Mouse (Mus musculus) gastrocnemius, postnatal 36 days (tissue): ENCODE data around the gene Elk3. TPM values are rescaled to one million over a fixed set of nuclear protein-coding genes. Genes with fewer than 3 reads are reported as not detected.
"Not testable (repeated sequence)": the region's sequence is repeated elsewhere in the genome, so short reads cannot be mapped to it uniquely, and the experiment has no call there.

Experiments used
- DNase-seq, 2 experiments: peaks; one replicate each; pipeline ENCODE4 v3.0.0; 2022
- intact Hi-C: fragments of 180-260 bp; cut with DNase I; formaldehyde crosslinking; loops from one replicate; pipeline ENCODE4 v1.15.1; 2025
- long read RNA-seq, 2 experiments: library from polyadenylated mRNA; stranded (forward); transcript quantifications; one replicate each; pipeline ENCODE4 v2.0.0; 2021
- total RNA-seq, 2 experiments: library from RNA; stranded (reverse); gene quantifications; 2 replicates each; pipeline ENCODE4 v1.2.3; 2021

The Elk3 gene
- total RNA-seq: 10 to 100 TPM; 11.6 to 14.2 TPM
- long read RNA-seq, experiment 1, full-length matches to known transcripts: 5 of 6 reads
- long read RNA-seq, experiment 1, partial matches to known transcripts: 1 of 6 reads
- long read RNA-seq, experiment 1, other reads (novel, unspliced or antisense): 0 of 6 reads
- long read RNA-seq, experiment 2, full-length matches to known transcripts: 3 of 7 reads
- long read RNA-seq, experiment 2, partial matches to known transcripts: 1 of 7 reads
- long read RNA-seq, experiment 2, other reads (novel, unspliced or antisense): 3 of 7 reads

GRCm38 (mm10) chr10:93310721-93311411 is at the start of gene Elk3:
Elk3 (minus strand) TSS chr10:93311135.
- intact Hi-C loops: no loop called here
- DNase-seq: peak; percentile 35 to 41

- intact Hi-C loops: no loop called here
These were observed 49.7 kb upstream of the Elk3 start for GRCm38 (mm10) chr10:93360623-93361022.

GRCm38 (mm10) chr10:93360190-93360589 is 49.3 kb upstream of the Elk3 start:
- DNase-seq, intact Hi-C loops: not testable (repeated sequence)

More at GRCm38 (mm10) chr10:93360623-93361022, 49.7 kb upstream of the Elk3 start:
- no peak for DNase-seq

- DNase-seq: no peak
- intact Hi-C loops: no loop called here
These were observed 48.5 kb upstream of the Elk3 start for GRCm38 (mm10) chr10:93359339-93359863.

- DNase-seq: no peak
- intact Hi-C loops: no loop called here
These were observed 47.9 kb upstream of the Elk3 start for GRCm38 (mm10) chr10:93358878-93359277.

- intact Hi-C loops: no loop called here
- no peak for DNase-seq
These were observed 46.2 kb upstream of the Elk3 start for GRCm38 (mm10) chr10:93357162-93357561.

GRCm38 (mm10) chr10:93356122-93356521 is 45.2 kb upstream of the Elk3 start:
- no peak for DNase-seq
- intact Hi-C loops: no loop called here

GRCm38 (mm10) chr10:93355276-93355927 is 44.5 kb upstream of the Elk3 start:
- DNase-seq: no peak
- intact Hi-C loops: no loop called here

GRCm38 (mm10) chr10:93353545-93354326 is 42.8 kb upstream of the Elk3 start:
- intact Hi-C loops: no loop called here
- DNase-seq: no peak

GRCm38 (mm10) chr10:93347918-93348505 is 37.1 kb upstream of the Elk3 start:
- DNase-seq: no peak
- intact Hi-C loops: no loop called here

GRCm38 (mm10) chr10:93347387-93347786 is 36.5 kb upstream of the Elk3 start:
- intact Hi-C loops: no loop called here

GRCm38 (mm10) chr10:93346208-93346936 is 35.4 kb upstream of the Elk3 start:
- intact Hi-C loops: no loop called here

More at GRCm38 (mm10) chr10:93347387-93347786, 36.5 kb upstream of the Elk3 start:
- no peak for DNase-seq

GRCm38 (mm10) chr10:93345497-93345896 is 34.6 kb upstream of the Elk3 start:
- intact Hi-C loops: no loop called here
- DNase-seq: no peak

More at GRCm38 (mm10) chr10:93346208-93346936, 35.4 kb upstream of the Elk3 start:
- no peak for DNase-seq

- intact Hi-C loops: no loop called here
- DNase-seq: no peak
These were observed 32.5 kb upstream of the Elk3 start for GRCm38 (mm10) chr10:93343469-93343868.

- DNase-seq: no peak
- intact Hi-C loops: no loop called here
These were observed 32.1 kb upstream of the Elk3 start for GRCm38 (mm10) chr10:93342986-93343385.

- intact Hi-C loops: no loop called here
- DNase-seq: no peak
These were observed 27.6 kb upstream of the Elk3 start for GRCm38 (mm10) chr10:93338526-93338925.

- intact Hi-C loops: no loop called here
- no peak for DNase-seq
These were observed 25.6 kb upstream of the Elk3 start for GRCm38 (mm10) chr10:93336462-93336931.

- DNase-seq: peak in 1 of 2 experiments; percentile 27
- intact Hi-C loops: no loop called here
These were observed 25.0 kb upstream of the Elk3 start for GRCm38 (mm10) chr10:93335828-93336461.

- intact Hi-C loops: no loop called here
- DNase-seq: no peak
These were observed 24.1 kb upstream of the Elk3 start for GRCm38 (mm10) chr10:93335001-93335400.
